Mouse (Mus musculus) spleen, adult 2 months (tissue): ENCODE results near the gene Zfyve1.

Experiments
- CTCF ChIP-seq: fragments of 200-500 bp; IDR thresholded peaks from 2 replicates; pipeline ENCODE4 v1.5.1; 2011; ENCODE audit warnings: mild to moderate bottlenecking, inconsistent platforms; ENCODE audit not compliant: insufficient read depth, insufficient read length, insufficient replicate concordance; ENCODE audit errors: extremely low read depth
- POLR2A ChIP-seq: fragments of 200-500 bp; IDR thresholded peaks from 2 replicates; pipeline ENCODE4 v1.6.1; 2011; ENCODE audit warnings: low read depth, low read length, inconsistent platforms

GRCm38 (mm10) chr12:83532966-83533365 is 64.1 kb downstream of the Zfyve1 start:
- no peak for TF ChIP-seq CTCF
- no peak for TF ChIP-seq POLR2A
